Mouse (Mus musculus) forebrain, embryonic 13.5 days (tissue): ENCODE measurements around the gene Slc26a8. TPM values are rescaled to one million over a fixed set of nuclear protein-coding genes. Genes with fewer than 3 reads are reported as not detected.
A peak's percentile ranks its signal among the peaks of the same experiment; 100 is the strongest.

Experiments
- ATAC-seq: fragments of 200-750 bp; cut with Nextera tagmentation; 2 replicates; pipeline ENCODE4 v1.8.0; 2017
- H3K27ac ChIP-seq: fragments of 300-500 bp; sonication (generic); 2 replicates; pipeline ENCODE4 v1.5.1; 2015; ENCODE audit warnings: inconsistent platforms, mild to moderate bottlenecking, moderate library complexity
- H3K27me3 ChIP-seq: fragments of 300-500 bp; sonication (generic); 2 replicates; pipeline ENCODE4 v1.6.1; 2015; ENCODE audit warnings: mild to moderate bottlenecking, inconsistent platforms
- H3K36me3 ChIP-seq: fragments of 300-500 bp; sonication (generic); 2 replicates; pipeline ENCODE4 v1.6.1; 2015; ENCODE audit warnings: mild to moderate bottlenecking, inconsistent platforms; ENCODE audit not compliant: poor library complexity, severe bottlenecking
- H3K4me1 ChIP-seq: fragments of 300-500 bp; sonication (generic); 2 replicates; pipeline ENCODE4 v1.6.1; 2015; ENCODE audit warnings: inconsistent platforms
- H3K4me2 ChIP-seq: fragments of 300-500 bp; sonication (generic); 2 replicates; pipeline ENCODE4 v1.6.1; 2015; ENCODE audit warnings: inconsistent platforms, mild to moderate bottlenecking, moderate library complexity
- H3K4me3 ChIP-seq: fragments of 300-500 bp; sonication (generic); 2 replicates; pipeline ENCODE4 v1.5.1; 2015; ENCODE audit warnings: mild to moderate bottlenecking, inconsistent platforms
- H3K9ac ChIP-seq: fragments of 300-500 bp; sonication (generic); 2 replicates; pipeline ENCODE4 v1.6.1; 2015; ENCODE audit warnings: mild to moderate bottlenecking, inconsistent platforms
- H3K9me3 ChIP-seq: fragments of 300-500 bp; sonication (generic); replicated peaks from 2 replicates; pipeline ENCODE4 v1.6.1; 2016; ENCODE audit warnings: inconsistent platforms
- WGBS: fragments of 180-500 bp; shearing (Covaris S2); methylation state at CpG from one replicate; pipeline ENCODE4 v1.1.7; 2015; 5-methylcytosine and 5-hydroxymethylcytosine counted together
- polyA plus RNA-seq: library from polyadenylated mRNA; unstranded; fragments of >200 nt; fragmentation: Nextera tagmentation; extraction: Ambion mirVana; gene quantifications from 2 replicates; pipeline ENCODE4 v1.2.1, GENCODE M21; 2015

Slc26a8 gene
- polyA plus RNA-seq, 1 experiment from 2014 or later = 0.99 TPM

DNA sequence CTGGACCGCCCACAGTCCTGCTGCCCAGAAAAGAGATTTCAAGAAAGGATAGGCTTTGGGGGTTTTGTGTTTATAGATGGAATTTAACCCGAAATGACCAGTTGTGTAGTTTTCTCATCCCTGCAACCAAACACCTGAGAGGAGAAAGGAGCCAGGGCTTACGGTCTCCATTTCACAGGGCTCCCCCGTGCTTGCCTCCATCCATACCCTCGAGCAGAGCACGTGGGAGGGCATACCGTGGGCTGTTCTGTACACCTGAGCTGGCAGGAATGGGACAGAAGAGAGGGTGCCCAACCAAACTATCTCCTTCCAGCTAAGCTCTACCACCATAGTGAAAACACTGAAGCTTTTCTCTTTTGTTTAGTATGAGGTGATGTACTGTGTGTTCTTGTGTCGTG, 20.3 kb upstream of the Slc26a8 start:
- Histone ChIP-seq H3K4me3 (no peak overlapping the region), H3K9me3 (no peaks in the 10 kb centered on the region), H3K9ac (no peak overlapping the region), H3K4me2 (no peak overlapping the region), H3K27ac (no peak overlapping the region), H3K4me1 (no peaks in the 10 kb centered on the region), H3K27me3 (no peaks in the 10 kb centered on the region), H3K36me3 (peaks cover 16% of the 10 kb centered on the region)
- ATAC-seq = no peak
- 92% methylated on average over 8 of the region's 8 CpGs for WGBS

- Histone ChIP-seq H3K27ac (no peak overlapping the region), H3K9ac (no peak overlapping the region), H3K4me2 (no peak overlapping the region), H3K4me3 (no peak overlapping the region), H3K4me1 (no peaks in the 10 kb centered on the region), H3K9me3 (no peaks in the 10 kb centered on the region), H3K36me3 (peaks cover 11% of the 10 kb centered on the region), H3K27me3 (no peaks in the 10 kb centered on the region)
- ATAC-seq = no peak
- 90% methylated on average over 8 of the region's 8 CpGs for WGBS
Measured at GRCm38 (mm10) chr17:28709552-28710290, 19.7 kb upstream of the Slc26a8 start.

- Histone ChIP-seq H3K4me3 (no peak overlapping the region), H3K36me3 (peaks cover 4% of the 10 kb centered on the region), H3K4me1 (no peaks in the 10 kb centered on the region), H3K27ac (no peak overlapping the region), H3K4me2 (no peak overlapping the region), H3K9ac (no peak overlapping the region), H3K27me3 (no peaks in the 10 kb centered on the region), H3K9me3 (no peaks in the 10 kb centered on the region)
- WGBS = 67% methylated on average over 2 of the region's 2 CpGs
- ATAC-seq = no peak
Measured at GRCm38 (mm10) chr17:28708989-28709388, 19.0 kb upstream of the Slc26a8 start.

DNA sequence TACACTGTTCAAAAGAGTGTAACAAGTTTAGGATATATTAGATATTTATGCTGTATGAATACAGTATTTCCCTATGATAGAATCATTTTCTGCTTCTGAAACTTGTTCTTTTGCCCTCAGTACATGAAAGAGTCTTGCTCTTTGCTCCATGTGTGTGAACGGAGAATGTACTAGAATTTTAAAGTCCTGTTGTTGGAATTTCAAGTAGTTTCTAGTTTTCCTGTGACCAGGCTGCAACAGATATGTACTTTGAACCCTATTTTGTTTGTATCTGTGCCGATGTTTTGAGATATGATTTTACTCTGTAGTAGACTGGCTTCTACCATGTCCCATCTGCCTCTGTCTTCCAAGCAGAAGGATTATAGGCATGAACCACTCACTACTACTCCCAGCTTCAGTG, 17.8 kb upstream of the Slc26a8 start:
- 90% methylated on average over 2 of the region's 2 CpGs for WGBS
- ATAC-seq = no peak
- no peaks in the 10 kb centered on the region for H3K36me3 ChIP-seq
- no peaks in the 10 kb centered on the region for H3K4me1 ChIP-seq
- H3K4me3 ChIP-seq = no peak overlapping the region
- no peaks in the 10 kb centered on the region for H3K27me3 ChIP-seq
- H3K4me2 ChIP-seq = no peak overlapping the region
- H3K9ac ChIP-seq = no peak overlapping the region
- H3K27ac ChIP-seq = no peak overlapping the region
- no peaks in the 10 kb centered on the region for H3K9me3 ChIP-seq

DNA sequence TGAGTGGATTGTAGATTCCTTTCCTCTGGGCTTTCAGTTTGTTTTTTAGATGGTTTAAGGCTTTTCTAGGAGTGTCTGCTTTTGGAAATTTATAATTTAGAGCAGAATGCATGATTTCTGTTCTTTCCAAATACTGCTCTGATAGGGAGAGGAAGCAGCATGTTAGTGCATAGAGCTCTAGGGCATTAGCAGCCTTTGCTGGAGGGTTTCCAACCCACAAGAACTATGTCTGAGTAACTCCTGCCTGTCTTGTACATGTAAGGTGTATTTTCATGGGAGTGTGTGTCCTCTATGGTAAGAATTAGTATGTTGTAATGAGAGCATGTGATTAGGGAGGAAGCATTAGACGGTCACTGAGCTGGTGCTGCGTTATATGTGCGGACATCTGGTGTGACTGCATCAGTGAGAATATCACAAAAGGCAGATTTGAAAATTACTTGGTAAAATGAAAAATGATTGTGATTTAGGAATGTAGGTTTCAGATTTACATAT, 17.1 kb upstream of the Slc26a8 start:
- no peak overlapping the region for H3K4me2 ChIP-seq
- no peak overlapping the region for H3K4me3 ChIP-seq
- 91% methylated on average over 3 of the region's 3 CpGs for WGBS
- H3K36me3 ChIP-seq = no peaks in the 10 kb centered on the region
- no peaks in the 10 kb centered on the region for H3K27me3 ChIP-seq
- ATAC-seq = no peak
- H3K9me3 ChIP-seq = no peaks in the 10 kb centered on the region
- no peaks in the 10 kb centered on the region for H3K4me1 ChIP-seq
- no peak overlapping the region for H3K9ac ChIP-seq
- no peak overlapping the region for H3K27ac ChIP-seq

GRCm38 (mm10) chr17:28706697-28707096, 16.7 kb upstream of the Slc26a8 start:
- no peak overlapping the region for H3K4me3 ChIP-seq
- 44% methylated on average over 1 of the region's 1 CpGs for WGBS
- H3K9me3 ChIP-seq = no peaks in the 10 kb centered on the region
- H3K9ac ChIP-seq = no peak overlapping the region
- H3K27me3 ChIP-seq = no peaks in the 10 kb centered on the region
- H3K27ac ChIP-seq = no peak overlapping the region
- H3K4me1 ChIP-seq = no peaks in the 10 kb centered on the region
- H3K36me3 ChIP-seq = no peaks in the 10 kb centered on the region
- H3K4me2 ChIP-seq = no peak overlapping the region
- no peak for ATAC-seq

DNA sequence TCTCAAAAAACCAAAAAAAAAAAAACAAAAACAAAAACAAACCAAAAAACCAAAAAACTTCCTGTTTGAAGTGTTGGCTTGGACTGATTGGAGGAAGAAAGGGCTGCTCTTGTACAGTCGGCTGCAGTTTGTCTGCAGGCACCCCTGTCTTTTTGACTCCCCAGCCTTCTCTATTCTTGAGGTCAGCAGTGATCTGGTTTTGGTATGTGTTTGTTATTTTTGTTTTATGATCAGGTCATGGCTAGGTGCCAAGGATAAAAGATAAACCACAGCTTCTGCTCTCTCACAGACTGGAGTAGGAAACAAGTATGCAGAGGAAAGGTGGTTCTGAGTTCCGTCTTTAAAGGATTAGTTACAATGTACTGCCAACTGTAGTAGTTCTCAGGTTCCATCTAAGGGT, 12.6 kb upstream of the Slc26a8 start:
- no peak overlapping the region for H3K4me3 ChIP-seq
- ATAC-seq = no peak
- peaks cover 11% of the 10 kb centered on the region for H3K4me1 ChIP-seq
- H3K27ac ChIP-seq = no peak overlapping the region
- WGBS = 84% methylated on average over 2 of the region's 2 CpGs
- H3K4me2 ChIP-seq = no peak overlapping the region
- H3K36me3 ChIP-seq = no peaks in the 10 kb centered on the region
- H3K9ac ChIP-seq = no peak overlapping the region
- H3K9me3 ChIP-seq = no peaks in the 10 kb centered on the region
- no peaks in the 10 kb centered on the region for H3K27me3 ChIP-seq

DNA sequence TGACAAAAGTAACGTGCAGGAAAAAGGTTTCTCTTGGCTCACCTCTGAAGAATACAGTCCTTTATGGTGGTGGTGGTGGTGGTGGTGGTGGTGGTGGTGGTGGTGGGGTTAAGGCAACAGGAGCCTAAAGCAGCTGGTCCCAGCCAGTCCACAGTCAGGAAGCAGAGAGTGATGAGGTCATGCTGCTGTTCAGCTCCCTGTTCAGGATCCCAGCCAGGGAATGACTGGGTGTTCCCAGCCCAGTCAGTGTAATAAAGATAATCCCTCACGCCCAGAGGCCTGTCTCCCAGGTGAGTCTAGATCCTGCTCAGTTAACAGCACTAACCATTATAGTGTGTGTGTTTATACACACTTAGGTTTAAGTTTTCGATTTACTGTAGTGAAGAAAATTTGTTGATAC, 11.7 kb upstream of the Slc26a8 start:
- Histone ChIP-seq H3K4me2 (no peak overlapping the region), H3K9ac (no peak overlapping the region), H3K27ac (no peak overlapping the region), H3K4me1 (peaks cover 20% of the 10 kb centered on the region), H3K9me3 (no peaks in the 10 kb centered on the region), H3K36me3 (no peaks in the 10 kb centered on the region), H3K4me3 (no peak overlapping the region), H3K27me3 (no peaks in the 10 kb centered on the region)
- 86% methylated on average over 3 of the region's 3 CpGs for WGBS
- no peak for ATAC-seq

- WGBS = over 99% methylated on average over 4 of the region's 4 CpGs
- Histone ChIP-seq H3K4me1 (peaks cover 26% of the 10 kb centered on the region), H3K36me3 (no peaks in the 10 kb centered on the region), H3K4me2 (no peak overlapping the region), H3K27ac (no peak overlapping the region), H3K4me3 (no peak overlapping the region), H3K27me3 (no peaks in the 10 kb centered on the region), H3K9ac (no peak overlapping the region), H3K9me3 (no peaks in the 10 kb centered on the region)
- ATAC-seq = no peak
Measured at GRCm38 (mm10) chr17:28701171-28701570, 11.1 kb upstream of the Slc26a8 start.

DNA sequence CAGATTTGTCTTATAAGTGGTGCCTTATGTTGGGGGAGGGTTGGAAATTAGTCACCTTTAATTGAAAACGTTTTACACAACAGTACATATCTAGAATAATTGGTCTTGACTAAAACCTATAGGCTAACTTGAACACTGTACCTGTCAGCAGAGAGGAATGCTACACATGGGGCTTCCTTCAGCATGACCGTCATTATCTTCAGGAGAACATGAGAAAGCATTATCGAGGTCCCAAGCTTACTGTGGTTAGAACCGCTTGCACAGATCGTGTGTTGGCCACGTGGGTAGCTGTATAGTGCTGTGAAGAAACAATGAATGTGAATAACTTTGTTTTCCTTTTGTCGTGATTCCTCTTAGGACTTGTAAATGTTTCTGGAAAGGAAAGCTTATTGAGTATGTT, 9.8 kb upstream of the Slc26a8 start:
- Histone ChIP-seq H3K36me3 (no peaks in the 10 kb centered on the region), H3K9ac (no peak overlapping the region), H3K4me3 (no peak overlapping the region), H3K4me1 (peaks cover 30% of the 10 kb centered on the region), H3K4me2 (no peak overlapping the region), H3K9me3 (no peaks in the 10 kb centered on the region), H3K27ac (no peak overlapping the region), H3K27me3 (no peaks in the 10 kb centered on the region)
- WGBS = 83% methylated on average over 7 of the region's 7 CpGs
- ATAC-seq = no peak

GRCm38 (mm10) chr17:28698672-28699071, 8.6 kb upstream of the Slc26a8 start:
- 88% methylated on average over 2 of the region's 2 CpGs for WGBS
- Histone ChIP-seq H3K4me2 (no peak overlapping the region), H3K36me3 (no peaks in the 10 kb centered on the region), H3K4me3 (no peak overlapping the region), H3K9me3 (no peaks in the 10 kb centered on the region), H3K9ac (no peak overlapping the region), H3K27me3 (no peaks in the 10 kb centered on the region), H3K4me1 (peaks cover 38% of the 10 kb centered on the region), H3K27ac (peak overlapping the region; percentile 57; the same call in 1 of the 2 replicates)
- no peak for ATAC-seq

DNA sequence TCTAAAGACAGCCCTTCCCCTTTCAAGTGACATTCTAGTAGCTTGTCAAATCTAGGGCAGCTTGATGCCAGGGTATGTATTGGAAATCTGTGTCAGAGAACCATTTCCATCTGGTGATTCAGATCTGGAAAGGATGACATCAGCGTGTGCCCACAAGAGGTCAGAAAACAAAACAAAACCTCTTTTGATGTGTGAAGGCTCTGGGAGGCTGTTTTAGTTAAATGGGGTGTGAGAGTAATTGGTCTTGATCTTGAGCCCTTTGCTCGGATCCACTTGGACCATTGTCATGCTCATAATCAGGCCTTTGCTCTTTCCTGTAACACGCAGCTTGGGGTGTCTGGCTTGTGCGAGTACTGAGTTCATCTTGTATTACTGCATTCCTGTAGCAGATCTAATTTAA, 8.2 kb upstream of the Slc26a8 start:
- H3K9me3 ChIP-seq = no peaks in the 10 kb centered on the region
- 17% methylated on average over 4 of the region's 4 CpGs for WGBS
- H3K27ac ChIP-seq = peak overlapping the region; percentile 57
- no peak for ATAC-seq
- peaks cover 42% of the 10 kb centered on the region for H3K4me1 ChIP-seq
- H3K9ac ChIP-seq = no peak overlapping the region
- H3K27me3 ChIP-seq = no peaks in the 10 kb centered on the region
- H3K4me2 ChIP-seq = no peak overlapping the region
- no peak overlapping the region for H3K4me3 ChIP-seq
- no peaks in the 10 kb centered on the region for H3K36me3 ChIP-seq
